Mouse (Mus musculus): ENCODE data around the gene Gdf15. TPM values are rescaled to one million over a fixed set of nuclear protein-coding genes. Genes with fewer than 3 reads are reported as not detected.

Gene Gdf15
- polyA plus RNA-seq, 1 experiment from 2014 or later: 0.45 TPM

DNA sequence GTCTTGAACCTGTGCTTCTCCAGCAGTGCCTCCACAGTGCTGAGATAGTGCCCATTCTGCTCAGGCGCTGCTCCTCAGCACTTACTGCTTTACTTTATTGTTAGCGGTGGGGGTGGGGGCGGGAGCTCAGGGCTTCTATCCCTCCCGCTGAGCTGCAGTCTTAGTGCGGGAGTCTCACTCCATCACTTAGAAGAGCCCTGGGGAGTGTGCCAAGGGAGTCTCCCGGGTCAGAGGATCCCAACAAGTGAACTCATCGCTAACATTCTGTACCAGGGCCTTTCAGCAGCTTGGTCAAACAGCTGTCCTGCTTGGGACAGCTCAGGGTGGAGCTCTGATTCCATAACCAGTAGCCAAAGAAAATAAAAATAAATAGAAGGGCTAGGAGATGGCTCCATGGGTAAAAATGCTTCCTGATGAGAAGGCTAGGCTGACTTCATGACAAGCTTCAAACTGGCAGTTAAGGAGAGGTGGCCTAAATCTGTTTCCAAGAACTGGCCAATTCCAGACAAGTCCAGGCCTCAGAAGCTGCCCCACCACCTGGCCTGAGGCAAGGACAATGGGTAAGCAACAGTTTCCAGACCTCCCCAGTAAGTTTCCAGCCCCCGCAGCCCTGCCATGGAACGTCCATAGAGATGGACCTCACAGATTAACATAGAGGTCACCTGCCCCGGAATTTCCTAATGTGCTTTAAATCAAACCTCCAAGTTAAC is 39.5 kb upstream of the Gdf15 start:
- no peaks in the 10 kb centered on the region for H3K9me3 ChIP-seq
- no peak overlapping the region for H3K4me2 ChIP-seq
- WGBS: 70% methylated on average over 10 of the region's 10 CpGs
- H3K27ac ChIP-seq: 0 out of 2 replicates have a peak overlapping the region, but pooled peaks have one; percentile 76
- H3K4me3 ChIP-seq: no peak overlapping the region
- H3K9ac ChIP-seq: no peak overlapping the region
- H3K4me1 ChIP-seq: peaks cover 26% of the 10 kb centered on the region
- no peaks in the 10 kb centered on the region for H3K27me3 ChIP-seq
- peaks cover 3% of the 10 kb centered on the region; the same call in 1 of the 2 replicates for H3K36me3 ChIP-seq
- ATAC-seq (ENCODE audit: borderline replicate concordance, extremely low read depth, low FRiP score, low TSS enrichment): no peak

DNA sequence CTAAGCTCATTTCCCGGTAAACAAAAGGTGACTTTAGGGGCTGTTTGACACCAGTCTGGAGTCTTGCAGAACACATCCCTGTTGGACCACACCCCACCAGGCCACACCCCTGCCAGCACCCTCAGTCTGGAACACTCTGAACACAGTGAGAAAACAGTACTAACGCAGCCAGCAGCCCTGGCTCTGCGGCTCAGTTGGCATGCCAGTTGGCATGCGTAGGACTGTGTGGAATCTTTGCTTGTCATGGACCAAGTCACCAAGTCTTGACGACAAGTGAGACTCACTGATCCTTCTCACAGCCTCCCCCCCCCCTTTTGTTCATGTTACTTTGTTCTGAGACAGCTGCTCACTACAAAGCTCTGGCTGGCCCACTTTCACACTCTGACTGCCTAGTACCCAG is 34.8 kb upstream of the Gdf15 start:
- Histone ChIP-seq H3K4me1 (0 out of 2 replicates have a peak, but pooled peaks cover 7% of the 10 kb centered on the region), H3K9ac (no peak overlapping the region), H3K4me2 (no peak overlapping the region), H3K9me3 (no peaks in the 10 kb centered on the region), H3K27me3 (no peaks in the 10 kb centered on the region), H3K36me3 (no peaks in the 10 kb centered on the region), H3K27ac (no peak overlapping the region), H3K4me3 (no peak overlapping the region)
- 62% methylated on average over 5 of the region's 5 CpGs for WGBS
- 0 out of 2 replicates have a peak, but pooled peaks have one; percentile 40 for ATAC-seq (ENCODE audit: borderline replicate concordance, extremely low read depth, low FRiP score, low TSS enrichment)

DNA sequence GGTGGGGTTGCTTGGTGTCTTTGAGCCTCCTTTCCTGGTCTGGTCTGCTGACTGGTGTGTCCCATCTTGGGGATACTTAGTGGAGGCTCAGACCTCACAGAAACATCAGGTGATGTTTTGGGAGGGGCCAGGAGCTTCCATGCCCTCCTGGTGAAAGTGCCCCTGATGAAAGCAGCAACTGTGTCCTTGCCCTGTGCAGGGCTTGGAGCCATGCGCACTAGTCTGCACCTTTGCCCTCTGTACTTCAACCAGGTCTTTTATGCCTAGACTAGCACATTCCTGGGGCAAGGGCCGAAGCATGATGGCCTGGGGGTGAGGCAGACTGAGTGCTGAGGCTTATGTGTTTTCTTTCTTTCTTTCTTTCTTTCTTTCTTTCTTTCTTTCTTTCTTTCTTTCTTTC is 33.3 kb upstream of the Gdf15 start:
- Histone ChIP-seq H3K4me2 (no peak overlapping the region), H3K4me1 (0 out of 2 replicates have a peak, but pooled peaks cover 7% of the 10 kb centered on the region), H3K4me3 (no peak overlapping the region), H3K36me3 (no peaks in the 10 kb centered on the region), H3K9ac (no peak overlapping the region), H3K27me3 (no peaks in the 10 kb centered on the region), H3K9me3 (no peaks in the 10 kb centered on the region), H3K27ac (no peak overlapping the region)
- no peak for ATAC-seq (ENCODE audit: borderline replicate concordance, extremely low read depth, low FRiP score, low TSS enrichment)
- 70% methylated on average over 2 of the region's 2 CpGs for WGBS

DNA sequence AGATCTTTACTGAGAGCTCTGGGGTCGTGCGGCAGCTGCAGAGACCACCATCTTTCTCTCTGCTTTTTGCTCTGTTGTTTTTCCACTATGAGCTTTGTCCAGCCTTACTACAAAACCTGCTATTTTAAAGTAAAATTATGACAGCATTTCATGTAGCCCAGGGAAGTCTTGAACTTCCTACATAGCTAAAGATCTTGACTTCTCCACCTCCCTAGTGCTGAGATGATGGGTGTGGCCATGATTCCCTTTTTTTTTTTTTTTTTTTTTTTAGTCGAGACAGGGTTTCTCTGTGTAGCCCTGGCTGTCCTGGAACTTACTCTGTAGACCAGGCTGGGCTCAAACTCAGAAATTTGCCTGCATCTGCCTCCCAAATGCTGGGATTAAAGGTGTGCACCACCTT is 32.4 kb upstream of the Gdf15 start:
- H3K9me3 ChIP-seq: no peaks in the 10 kb centered on the region
- WGBS: 59% methylated on average over 3 of the region's 3 CpGs
- ATAC-seq (ENCODE audit: borderline replicate concordance, extremely low read depth, low FRiP score, low TSS enrichment): no peak

DNA sequence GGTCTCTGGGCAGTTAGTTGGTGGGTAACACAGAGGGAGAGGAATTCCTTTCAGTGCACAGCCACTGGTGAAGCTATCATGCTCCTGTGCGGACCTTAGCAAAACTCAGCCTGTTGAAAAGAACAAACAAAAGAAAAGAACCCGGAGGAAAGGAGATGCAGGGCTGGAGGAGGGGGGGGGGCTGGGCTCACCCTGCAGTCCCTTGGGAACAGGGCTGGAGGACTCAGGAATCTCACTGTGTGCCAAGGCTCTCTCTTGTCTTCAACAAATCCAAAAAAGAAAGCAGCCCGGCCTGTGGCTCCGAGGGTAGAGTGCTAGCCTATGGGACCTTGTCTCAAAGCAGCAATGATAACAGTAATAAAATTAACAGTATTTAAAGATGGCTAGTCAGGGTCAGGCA is 31.4 kb upstream of the Gdf15 start:
- no peaks in the 10 kb centered on the region for H3K36me3 ChIP-seq
- H3K4me1 ChIP-seq: peaks cover 17% of the 10 kb centered on the region
- H3K4me3 ChIP-seq: no peak overlapping the region
- H3K9ac ChIP-seq: no peak overlapping the region
- H3K4me2 ChIP-seq: no peak overlapping the region
- H3K9me3 ChIP-seq: no peaks in the 10 kb centered on the region
- 37% methylated on average over 4 of the region's 4 CpGs for WGBS
- no peak for ATAC-seq (ENCODE audit: borderline replicate concordance, extremely low read depth, low FRiP score, low TSS enrichment)
- no peaks in the 10 kb centered on the region for H3K27me3 ChIP-seq
- H3K27ac ChIP-seq: no peak overlapping the region

More for the DNA sequence above, 32.4 kb upstream of the Gdf15 start:
- H3K4me1 ChIP-seq: peaks cover 13% of the 10 kb centered on the region; the same call in 1 of the 2 replicates
- no peaks in the 10 kb centered on the region for H3K36me3 ChIP-seq
- no peak overlapping the region for H3K9ac ChIP-seq
- H3K27ac ChIP-seq: no peak overlapping the region
- no peak overlapping the region for H3K4me3 ChIP-seq
- no peaks in the 10 kb centered on the region for H3K27me3 ChIP-seq
- no peak overlapping the region for H3K4me2 ChIP-seq

DNA sequence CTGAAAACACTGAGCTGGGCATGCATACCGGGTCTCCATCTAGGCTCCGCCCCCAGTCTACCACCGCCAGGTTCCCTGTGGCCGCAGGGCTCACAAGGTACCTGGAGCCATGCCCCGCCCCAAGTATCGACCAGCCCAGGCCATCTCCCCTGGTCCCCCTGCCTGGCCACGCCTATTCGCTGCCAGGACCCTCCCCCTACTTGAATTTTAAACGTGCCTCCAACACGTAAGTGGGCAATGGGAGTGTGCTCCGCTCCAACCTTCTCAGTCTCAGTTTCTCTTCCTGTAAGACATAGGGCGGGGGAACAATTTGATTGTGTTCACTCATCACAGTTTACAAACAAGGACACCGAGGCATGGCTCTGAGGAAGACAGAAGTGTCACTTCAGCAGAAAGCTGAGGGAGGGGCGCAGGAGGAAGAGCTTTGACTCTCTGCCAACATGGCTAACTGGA is 28.0 kb upstream of the Gdf15 start, which contains the start of gene Pgpep1:
Gene Pgpep1 (minus strand): TSS at position 116 of the 453 bp plus-strand sequence.
- peak within 1 kb of the TSS; percentile 86 for H3K4me2 ChIP-seq
- H3K9ac ChIP-seq: peak within 1 kb of the TSS; percentile 90
- no peaks in the 10 kb centered on the region for H3K27me3 ChIP-seq
- peak within 1 kb of the TSS; percentile 87 for H3K4me3 ChIP-seq
- WGBS: under 1% methylated on average over 14 of the region's 14 CpGs
- H3K4me1 ChIP-seq: peaks cover 27% of the 10 kb centered on the region
- H3K36me3 ChIP-seq: peaks cover 10% of the 10 kb centered on the region
- peak within 1 kb of the TSS; percentile 84 for H3K27ac ChIP-seq
- peak; percentile 74 for ATAC-seq (ENCODE audit: borderline replicate concordance, extremely low read depth, low FRiP score, low TSS enrichment)
- H3K9me3 ChIP-seq: no peaks in the 10 kb centered on the region

DNA sequence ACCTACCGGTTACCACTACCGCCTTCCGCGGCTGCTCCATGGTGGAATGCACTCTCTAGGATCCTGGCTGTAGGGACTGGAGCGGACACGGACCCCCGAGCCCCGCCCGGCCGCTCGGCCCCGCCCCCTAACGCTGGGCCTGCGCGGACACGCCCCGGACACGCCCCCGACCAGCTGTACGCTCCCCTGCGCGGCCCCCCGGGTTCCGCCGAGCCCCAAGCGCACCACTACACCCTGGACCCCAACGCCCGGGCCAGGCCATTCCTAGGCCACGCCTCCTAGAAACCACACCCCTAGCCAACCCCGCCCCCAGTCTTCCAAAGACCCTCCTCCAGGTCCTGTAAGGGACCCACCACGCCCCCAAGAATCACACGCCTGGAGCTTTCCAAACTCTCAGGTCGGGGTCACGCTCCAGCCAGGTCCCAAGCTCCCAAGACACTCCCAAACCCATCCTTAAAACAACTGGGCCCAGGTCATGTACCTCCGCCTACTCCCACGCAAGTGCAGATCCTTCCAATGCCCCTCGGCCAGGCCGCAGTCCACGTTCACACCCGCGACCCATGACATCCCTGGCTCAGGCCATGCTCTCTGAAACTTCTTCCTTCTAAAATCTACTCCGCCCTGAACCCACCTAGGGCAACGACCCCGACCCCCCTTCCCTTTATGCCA is 27.5 kb upstream of the Gdf15 start:
- H3K9ac ChIP-seq: peak overlapping the region; percentile 90
- 1% methylated on average over 41 of the region's 44 CpGs for WGBS
- peak overlapping the region; percentile 86 for H3K4me2 ChIP-seq
- no peaks in the 10 kb centered on the region for H3K9me3 ChIP-seq
- ATAC-seq (ENCODE audit: borderline replicate concordance, extremely low read depth, low FRiP score, low TSS enrichment): peak; percentile 97
- H3K27ac ChIP-seq: peak overlapping the region; percentile 84
- no peaks in the 10 kb centered on the region for H3K27me3 ChIP-seq
- peaks cover 16% of the 10 kb centered on the region for H3K36me3 ChIP-seq
- peaks cover 27% of the 10 kb centered on the region for H3K4me1 ChIP-seq
- H3K4me3 ChIP-seq: peak overlapping the region; percentile 87

DNA sequence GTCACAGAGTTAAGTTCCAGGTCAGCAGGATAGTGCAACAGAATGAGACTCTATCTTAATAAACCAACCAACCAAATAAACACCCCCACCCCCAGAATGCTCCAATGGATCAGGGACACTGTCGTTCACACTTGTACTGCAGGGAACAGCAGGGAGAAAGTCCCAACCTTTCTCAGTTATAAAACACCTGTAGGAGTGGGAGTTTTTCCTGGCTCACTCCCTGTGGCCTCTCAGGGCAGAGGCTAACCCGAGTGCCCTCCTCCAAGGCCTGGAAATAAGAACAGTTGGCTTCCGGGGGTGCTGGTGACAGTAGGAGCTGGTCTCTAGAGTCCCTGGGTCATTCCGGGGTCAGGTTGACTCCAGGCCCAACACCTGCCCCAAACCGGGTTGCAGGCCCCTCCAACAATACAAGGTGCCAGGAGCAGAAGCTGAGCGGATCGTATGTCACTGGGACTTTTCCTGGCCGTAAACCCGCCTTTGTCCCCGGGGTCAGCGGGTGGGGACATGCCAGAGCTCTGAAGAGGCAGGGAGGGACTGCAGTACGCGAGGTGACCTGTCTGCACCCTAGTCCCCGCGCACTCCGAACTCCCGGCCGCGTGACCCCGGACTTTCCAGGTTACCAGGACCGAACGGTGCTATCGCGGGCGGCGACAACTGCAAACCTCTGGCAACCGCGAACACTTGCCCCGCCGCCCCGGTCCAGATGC is 26.8 kb upstream of the Gdf15 start:
- ATAC-seq (ENCODE audit: borderline replicate concordance, extremely low read depth, low FRiP score, low TSS enrichment): peak; percentile 33
- WGBS: under 1% methylated on average over 31 of the region's 31 CpGs
- Histone ChIP-seq H3K9ac (peak overlapping the region; percentile 90), H3K9me3 (no peaks in the 10 kb centered on the region), H3K4me1 (peaks cover 27% of the 10 kb centered on the region), H3K27ac (peak overlapping the region; percentile 84), H3K36me3 (peaks cover 21% of the 10 kb centered on the region), H3K4me2 (peak overlapping the region; percentile 86), H3K27me3 (no peaks in the 10 kb centered on the region), H3K4me3 (peak overlapping the region; percentile 87)

DNA sequence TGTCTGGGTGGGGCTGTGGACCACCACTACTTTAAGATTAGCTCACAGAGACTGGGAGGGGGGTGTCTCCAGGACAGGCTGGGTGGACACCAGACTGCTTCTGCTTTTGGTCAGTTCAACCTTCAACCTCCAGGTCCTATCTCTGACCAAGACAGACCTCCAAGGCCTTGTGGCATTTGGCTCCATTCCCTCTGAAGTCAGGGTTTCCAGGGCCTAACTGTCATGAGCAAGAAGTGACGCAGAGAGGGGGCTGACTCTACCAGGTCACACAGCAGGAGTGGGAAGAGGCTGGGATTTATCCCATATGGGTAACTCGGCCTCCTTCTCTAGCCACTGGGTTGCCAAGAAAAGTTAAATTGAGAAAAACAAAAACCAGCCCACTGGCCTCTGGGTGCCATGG is 25.5 kb upstream of the Gdf15 start:
- Histone ChIP-seq H3K9me3 (no peaks in the 10 kb centered on the region), H3K27ac (no peak overlapping the region), H3K27me3 (no peaks in the 10 kb centered on the region), H3K4me3 (no peak overlapping the region), H3K4me2 (peak overlapping the region; percentile 86), H3K4me1 (peaks cover 24% of the 10 kb centered on the region), H3K36me3 (peaks cover 21% of the 10 kb centered on the region), H3K9ac (no peak overlapping the region; the same call in 1 of the 2 replicates)
- WGBS: 85% methylated on average over 2 of the region's 2 CpGs
- ATAC-seq (ENCODE audit: borderline replicate concordance, extremely low read depth, low FRiP score, low TSS enrichment): no peak

DNA sequence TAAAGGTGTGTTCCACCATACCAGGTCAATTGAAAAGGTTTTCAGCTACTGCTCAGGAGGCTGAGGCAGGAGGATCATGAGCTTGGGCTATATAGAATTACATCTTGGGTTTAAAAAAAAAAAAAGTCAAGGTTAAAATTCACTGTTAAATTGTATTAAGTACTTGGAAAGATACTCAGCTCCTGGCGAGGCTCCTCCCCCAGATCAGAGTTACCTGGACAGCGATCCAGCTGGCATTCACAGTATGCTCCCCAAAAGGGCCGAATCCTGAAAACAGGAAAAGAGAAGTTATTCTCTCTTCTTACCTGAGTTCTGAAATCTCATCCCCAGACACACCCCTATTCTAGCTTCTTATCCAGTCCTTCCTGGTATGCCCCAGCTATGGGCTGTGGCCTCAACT is 25.0 kb upstream of the Gdf15 start:
- Histone ChIP-seq H3K4me3 (no peak overlapping the region), H3K9me3 (no peaks in the 10 kb centered on the region), H3K27me3 (no peaks in the 10 kb centered on the region), H3K4me2 (no peak overlapping the region), H3K4me1 (peaks cover 24% of the 10 kb centered on the region), H3K36me3 (peaks cover 21% of the 10 kb centered on the region), H3K27ac (no peak overlapping the region), H3K9ac (no peak overlapping the region; the same call in 1 of the 2 replicates)
- no peak for ATAC-seq (ENCODE audit: borderline replicate concordance, extremely low read depth, low FRiP score, low TSS enrichment)
- 93% methylated on average over 3 of the region's 3 CpGs for WGBS

DNA sequence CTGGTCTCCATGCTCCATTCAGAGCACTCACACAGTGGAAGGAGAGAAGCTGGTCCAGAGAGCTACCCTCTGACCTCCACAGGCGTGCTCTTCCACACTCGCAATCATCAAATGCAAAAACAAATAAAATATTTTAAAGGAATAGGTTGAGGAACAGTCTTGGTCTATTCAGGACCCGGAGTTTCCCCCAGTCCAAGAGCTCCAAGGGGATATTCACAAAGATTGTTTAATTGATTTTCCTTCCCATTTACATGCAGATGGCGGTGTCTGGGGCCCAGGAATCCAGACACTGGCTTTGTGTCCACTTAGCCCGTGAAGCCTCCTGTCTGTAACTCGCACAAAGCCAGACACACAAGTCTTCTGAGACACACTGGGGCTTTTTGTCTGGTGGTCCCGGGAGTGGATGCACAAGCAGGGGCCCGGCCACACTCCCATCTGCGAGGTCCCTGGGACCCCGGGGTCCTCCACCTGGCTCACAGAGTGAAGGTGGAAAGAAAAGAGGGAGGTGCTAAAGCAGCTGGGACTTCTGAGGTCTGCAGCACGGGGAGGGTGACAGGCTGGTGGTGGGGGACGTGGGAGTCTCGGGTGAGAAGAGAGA is 24.0 kb upstream of the Gdf15 start:
- Histone ChIP-seq H3K9ac (no peak overlapping the region), H3K36me3 (peaks cover 29% of the 10 kb centered on the region)

More for the DNA sequence above, 24.0 kb upstream of the Gdf15 start:
- Histone ChIP-seq H3K4me3 (no peak overlapping the region), H3K27me3 (no peaks in the 10 kb centered on the region), H3K9me3 (no peaks in the 10 kb centered on the region), H3K4me1 (peaks cover 24% of the 10 kb centered on the region), H3K27ac (no peak overlapping the region), H3K4me2 (no peak overlapping the region)
- no peak for ATAC-seq (ENCODE audit: borderline replicate concordance, extremely low read depth, low FRiP score, low TSS enrichment)
- WGBS: 74% methylated on average over 13 of the region's 13 CpGs

All from lung, embryonic 15.5 days (tissue).